Mouse (Mus musculus) neural tube, embryonic 11.5 days (tissue): ENCODE data around the gene Rabgap1l. TPM values are rescaled to one million over a fixed set of nuclear protein-coding genes. Genes with fewer than 3 reads are reported as not detected.

Experiments used
- ATAC-seq: fragments of 200-750 bp; cut with Nextera tagmentation; 2 replicates; pipeline ENCODE4 v1.8.0; 2017; ENCODE audit warnings: moderate number of reproducible peaks, mild to moderate bottlenecking, moderate TSS enrichment, moderate library complexity; ENCODE audit not compliant: insufficient read depth, low FRiP score, low TSS enrichment
- DNase-seq: peaks from one replicate; pipeline ENCODE4 v3.0.0-alpha.2; 2015; ENCODE audit warnings: low spot score
- H3K27ac ChIP-seq: fragments of 300-500 bp; sonication (generic); 2 replicates; pipeline ENCODE4 v1.5.1; 2014; ENCODE audit warnings: low read depth, mild to moderate bottlenecking, low read length
- H3K27me3 ChIP-seq: fragments of 300-500 bp; sonication (generic); 2 replicates; pipeline ENCODE4 v1.6.1; 2014; ENCODE audit warnings: mild to moderate bottlenecking, low read length, mixed read lengths; ENCODE audit not compliant: control insufficient read depth, insufficient read depth
- H3K36me3 ChIP-seq: fragments of 300-500 bp; sonication (generic); 2 replicates; pipeline ENCODE4 v1.6.1; 2014; ENCODE audit warnings: mild to moderate bottlenecking, low read length, moderate library complexity, mixed read lengths; ENCODE audit not compliant: control insufficient read depth, insufficient read depth
- H3K4me1 ChIP-seq: fragments of 300-500 bp; sonication (generic); 2 replicates; pipeline ENCODE4 v1.6.1; 2014; ENCODE audit warnings: low read length, mixed read lengths; ENCODE audit not compliant: control insufficient read depth, insufficient read depth
- H3K4me2 ChIP-seq: fragments of 300-500 bp; sonication (generic); 2 replicates; pipeline ENCODE4 v1.6.1; 2014; ENCODE audit warnings: low read depth, mild to moderate bottlenecking, moderate library complexity
- H3K4me3 ChIP-seq: fragments of 300-500 bp; sonication (generic); 2 replicates; pipeline ENCODE4 v1.5.1; 2014; ENCODE audit warnings: low read depth, low read length
- H3K9ac ChIP-seq: fragments of 300-500 bp; sonication (generic); 2 replicates; pipeline ENCODE4 v1.6.1; 2014; ENCODE audit warnings: mild to moderate bottlenecking, low read length
- H3K9me3 ChIP-seq: fragments of 300-500 bp; sonication (generic); 2 replicates; pipeline ENCODE4 v1.6.1; 2016; ENCODE audit warnings: low read length; ENCODE audit not compliant: control insufficient read depth
- WGBS: fragments of 180-500 bp; shearing (Covaris S2); extraction: QIAGEN DNeasy Blood & Tissue Kit; methylation state at CpG from one replicate; pipeline ENCODE4 v1.1.7; 2014; 5-methylcytosine and 5-hydroxymethylcytosine counted together
- polyA plus RNA-seq: library from polyadenylated mRNA; unstranded; fragments of >200 nt; fragmentation: Nextera tagmentation; extraction: Ambion mirVana; gene quantifications from 2 replicates; pipeline ENCODE4 v1.2.1, GENCODE M21; 2014

Gene Rabgap1l
- polyA plus RNA-seq, 1 experiment from 2014 or later: 14.1 TPM

- H3K9me3 ChIP-seq: no peaks in the 10 kb centered on the region
- H3K9ac ChIP-seq: no peak overlapping the region
- no peaks in the 10 kb centered on the region for H3K27me3 ChIP-seq
- no peak overlapping the region for H3K4me3 ChIP-seq
- H3K4me2 ChIP-seq: no peak overlapping the region
- 71% methylated on average over 7 of the region's 7 CpGs for WGBS
- H3K27ac ChIP-seq: no peak overlapping the region
- H3K4me1 ChIP-seq: no peaks in the 10 kb centered on the region
- no peak for DNase-seq
- ATAC-seq: no peak
- no peaks in the 10 kb centered on the region for H3K36me3 ChIP-seq
Observed at GRCm38 (mm10) chr1:160485028-160485427, 308.0 kb downstream of the Rabgap1l start.

GRCm38 (mm10) chr1:160481643-160482042 is 311.4 kb downstream of the Rabgap1l start:
- 91% methylated on average over 2 of the region's 2 CpGs for WGBS
- H3K27ac ChIP-seq: no peak overlapping the region
- no peak for ATAC-seq

GRCm38 (mm10) chr1:160467443-160467842 is 325.6 kb downstream of the Rabgap1l start:
- DNase-seq (no peak), ATAC-seq (no peak)
- Histone ChIP-seq H3K4me3 (no peak overlapping the region), H3K4me1 (no peaks in the 10 kb centered on the region), H3K9ac (no peak overlapping the region), H3K27ac (no peak overlapping the region), H3K27me3 (no peaks in the 10 kb centered on the region), H3K36me3 (no peaks in the 10 kb centered on the region), H3K9me3 (no peaks in the 10 kb centered on the region), H3K4me2 (no peak overlapping the region)

More at GRCm38 (mm10) chr1:160481643-160482042, 311.4 kb downstream of the Rabgap1l start:
- Histone ChIP-seq H3K4me2 (no peak overlapping the region), H3K27me3 (no peaks in the 10 kb centered on the region), H3K9ac (no peak overlapping the region), H3K9me3 (no peaks in the 10 kb centered on the region), H3K4me1 (no peaks in the 10 kb centered on the region), H3K36me3 (no peaks in the 10 kb centered on the region), H3K4me3 (no peak overlapping the region)
- no peak for DNase-seq

- H3K9me3 ChIP-seq: no peaks in the 10 kb centered on the region
- ATAC-seq (no peak), DNase-seq (no peak)
- no peak overlapping the region for H3K27ac ChIP-seq
- no peak overlapping the region for H3K4me3 ChIP-seq
- H3K4me2 ChIP-seq: no peak overlapping the region
- no peaks in the 10 kb centered on the region for H3K36me3 ChIP-seq
- H3K9ac ChIP-seq: no peak overlapping the region
- H3K27me3 ChIP-seq: no peaks in the 10 kb centered on the region
- H3K4me1 ChIP-seq: no peaks in the 10 kb centered on the region
Observed at GRCm38 (mm10) chr1:160465186-160465585, 327.8 kb downstream of the Rabgap1l start.

GRCm38 (mm10) chr1:160464148-160464547 is 328.9 kb downstream of the Rabgap1l start:
- Histone ChIP-seq H3K27me3 (no peaks in the 10 kb centered on the region), H3K36me3 (no peaks in the 10 kb centered on the region)
- ATAC-seq: no peak

GRCm38 (mm10) chr1:160460346-160460745 is 332.7 kb downstream of the Rabgap1l start:
- no peaks in the 10 kb centered on the region for H3K27me3 ChIP-seq
- ATAC-seq: no peak
- H3K9me3 ChIP-seq: no peaks in the 10 kb centered on the region
- H3K4me2 ChIP-seq: no peak overlapping the region
- no peaks in the 10 kb centered on the region for H3K4me1 ChIP-seq
- no peak overlapping the region for H3K9ac ChIP-seq
- DNase-seq: no peak
- H3K4me3 ChIP-seq: no peak overlapping the region
- WGBS: 94% methylated on average over 1 of the region's 1 CpGs
- no peaks in the 10 kb centered on the region for H3K36me3 ChIP-seq
- no peak overlapping the region for H3K27ac ChIP-seq

More at GRCm38 (mm10) chr1:160464148-160464547, 328.9 kb downstream of the Rabgap1l start:
- H3K4me3 ChIP-seq: no peak overlapping the region
- DNase-seq: no peak
- H3K27ac ChIP-seq: no peak overlapping the region
- no peak overlapping the region for H3K9ac ChIP-seq
- H3K9me3 ChIP-seq: no peaks in the 10 kb centered on the region
- no peak overlapping the region for H3K4me2 ChIP-seq
- H3K4me1 ChIP-seq: no peaks in the 10 kb centered on the region

- H3K4me2 ChIP-seq: no peak overlapping the region
- no peaks in the 10 kb centered on the region for H3K27me3 ChIP-seq
- H3K36me3 ChIP-seq: no peaks in the 10 kb centered on the region
- H3K27ac ChIP-seq: no peak overlapping the region
- H3K9me3 ChIP-seq: no peaks in the 10 kb centered on the region
- H3K4me3 ChIP-seq: no peak overlapping the region
- 81% methylated on average over 2 of the region's 2 CpGs for WGBS
- no peak overlapping the region for H3K9ac ChIP-seq
- no peak for ATAC-seq
- H3K4me1 ChIP-seq: no peaks in the 10 kb centered on the region
- DNase-seq: no peak
Observed at GRCm38 (mm10) chr1:160451663-160452062, 341.3 kb downstream of the Rabgap1l start.

GRCm38 (mm10) chr1:160448681-160449080 is 344.3 kb downstream of the Rabgap1l start:
- Histone ChIP-seq H3K9me3 (no peaks in the 10 kb centered on the region), H3K9ac (no peak overlapping the region), H3K4me3 (no peak overlapping the region), H3K4me2 (no peak overlapping the region), H3K27ac (no peak overlapping the region), H3K36me3 (no peaks in the 10 kb centered on the region), H3K27me3 (no peaks in the 10 kb centered on the region), H3K4me1 (no peaks in the 10 kb centered on the region)
- 73% methylated on average over 2 of the region's 2 CpGs for WGBS
- DNase-seq (no peak), ATAC-seq (no peak)

GRCm38 (mm10) chr1:160446823-160447222 is 346.2 kb downstream of the Rabgap1l start:
- WGBS: 82% methylated on average over 1 of the region's 1 CpGs

More at GRCm38 (mm10) chr1:160446823-160447222, 346.2 kb downstream of the Rabgap1l start:
- Histone ChIP-seq H3K27me3 (no peaks in the 10 kb centered on the region), H3K4me1 (no peaks in the 10 kb centered on the region), H3K4me2 (no peak overlapping the region), H3K27ac (no peak overlapping the region), H3K4me3 (no peak overlapping the region), H3K36me3 (no peaks in the 10 kb centered on the region), H3K9me3 (no peaks in the 10 kb centered on the region), H3K9ac (no peak overlapping the region)
- ATAC-seq (no peak), DNase-seq (no peak)
